Mouse (Mus musculus): ENCODE results near the gene Mmp20. TPM values are rescaled to one million over a fixed set of nuclear protein-coding genes. Genes with fewer than 3 reads are reported as not detected.

The Mmp20 gene
- total RNA-seq (2021), result not detected

DNA sequence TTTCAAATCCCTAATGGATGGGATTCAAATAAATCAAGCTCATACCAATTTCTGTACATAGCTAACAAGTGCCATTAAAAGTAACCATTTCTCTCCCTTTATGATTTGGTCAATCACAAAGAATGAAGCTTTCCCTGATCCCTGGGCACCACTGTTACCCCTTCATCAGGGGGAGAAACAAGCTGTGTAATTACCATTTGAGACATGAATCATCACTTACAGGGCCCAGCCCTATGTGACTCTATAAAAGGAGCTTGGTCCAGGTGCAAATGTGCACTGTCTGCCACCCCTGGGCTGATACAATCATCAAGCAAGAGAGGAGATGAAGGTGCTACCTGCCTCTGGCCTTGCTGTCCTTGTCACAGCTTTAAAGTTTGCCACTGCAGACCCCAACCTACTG is at the start of gene Mmp20:
Gene Mmp20, plus strand, starts transcription at position 301 of the 400 bp plus-strand sequence.
- intact Hi-C loops (cut with DNase I), result no loop called here
- no peak for DNase-seq

DNA sequence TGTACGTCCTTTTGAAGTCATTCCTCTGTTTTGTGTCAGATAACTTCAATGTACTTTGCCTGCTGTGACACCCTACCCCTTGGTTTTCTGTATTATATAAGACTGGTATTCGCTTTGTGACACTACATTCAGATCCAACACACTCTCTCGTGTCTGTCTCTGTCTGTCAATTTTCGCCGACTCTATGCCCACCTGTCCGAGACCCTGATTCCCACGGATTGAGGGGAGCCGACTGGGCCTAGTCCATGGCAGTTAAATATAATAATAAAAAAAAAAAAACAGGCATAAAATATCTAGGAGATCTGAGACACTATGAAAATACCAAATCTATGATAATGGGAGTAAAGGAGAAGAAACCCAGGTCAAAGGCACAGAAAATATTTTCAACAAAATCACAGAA is 38.0 kb upstream of the Mmp20 start:
- intact Hi-C loops (cut with DNase I), result loop anchor here (5.0 kb wide), 1 partner anchor 373 kb away; no protein-coding TSS in a partner anchor
- DNase-seq, result no peak

DNA sequence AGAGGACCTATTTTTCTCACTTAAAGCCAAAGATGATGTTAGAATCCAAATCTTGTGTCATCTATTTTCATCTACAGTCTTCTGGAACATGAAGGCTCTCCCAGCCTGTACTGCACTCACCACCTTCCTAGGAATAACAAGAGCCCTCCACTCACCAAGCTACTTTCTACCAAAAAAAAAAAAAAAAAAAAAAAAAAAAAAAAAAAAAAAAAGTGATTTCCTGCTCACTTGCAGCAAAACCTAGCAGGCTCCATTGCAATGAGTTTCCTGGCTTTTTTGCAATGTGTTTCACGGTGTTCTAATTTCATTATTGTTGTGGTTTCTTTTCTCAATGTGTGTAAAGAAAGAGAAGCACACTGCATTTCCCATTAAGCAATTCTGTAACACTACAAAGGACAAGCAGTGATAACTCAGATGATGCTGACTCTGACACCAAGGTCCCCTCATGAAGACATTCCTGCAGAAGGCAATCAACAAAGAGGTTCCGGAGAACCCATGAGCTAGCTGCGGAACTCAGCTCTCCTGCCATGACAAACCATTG is 34.7 kb upstream of the Mmp20 start:
- intact Hi-C loops (cut with DNase I), result loop anchor here (5.0 kb wide), 1 partner anchor 376 kb away; no protein-coding TSS in a partner anchor
- no peak for DNase-seq

DNA sequence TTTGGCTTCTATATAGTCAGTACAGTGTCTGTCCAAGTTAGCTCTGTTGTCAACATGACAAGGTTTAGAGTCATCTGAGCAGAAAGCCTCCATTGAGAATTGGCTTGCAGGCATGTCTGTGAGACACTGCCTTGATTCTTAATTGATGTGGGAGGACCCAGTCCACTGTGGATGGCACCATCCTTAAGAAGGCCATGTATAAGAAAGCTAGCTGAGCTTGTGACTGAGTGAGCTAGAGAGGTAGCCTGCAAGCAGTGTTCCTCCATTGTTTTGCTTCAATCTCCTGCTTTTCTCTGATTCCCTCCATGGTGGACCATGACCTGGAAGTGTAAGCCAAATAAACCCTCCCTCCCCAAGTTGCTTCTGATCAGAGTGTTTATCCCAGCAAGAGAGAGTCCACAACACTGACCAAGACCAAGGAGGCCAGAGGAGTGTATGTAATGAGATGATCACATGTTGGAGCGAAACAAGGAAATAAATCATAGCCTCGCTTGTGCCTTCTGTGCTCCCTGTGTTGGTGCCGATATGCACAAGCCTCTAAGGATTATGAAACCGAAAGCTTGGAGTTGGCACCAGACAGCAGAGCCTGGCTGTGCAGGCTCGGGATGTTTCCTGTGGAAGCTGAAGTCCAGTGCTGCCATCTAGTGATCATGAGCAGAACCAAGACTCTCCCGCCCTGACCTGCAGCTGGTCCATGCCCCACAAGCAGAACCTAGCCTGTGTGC is 33.1 kb upstream of the Mmp20 start:
- intact Hi-C loops (cut with DNase I), result loop anchor here (5.0 kb wide), 1 partner anchor 378 kb away; no protein-coding TSS in a partner anchor
- peak; percentile 78 for DNase-seq

DNA sequence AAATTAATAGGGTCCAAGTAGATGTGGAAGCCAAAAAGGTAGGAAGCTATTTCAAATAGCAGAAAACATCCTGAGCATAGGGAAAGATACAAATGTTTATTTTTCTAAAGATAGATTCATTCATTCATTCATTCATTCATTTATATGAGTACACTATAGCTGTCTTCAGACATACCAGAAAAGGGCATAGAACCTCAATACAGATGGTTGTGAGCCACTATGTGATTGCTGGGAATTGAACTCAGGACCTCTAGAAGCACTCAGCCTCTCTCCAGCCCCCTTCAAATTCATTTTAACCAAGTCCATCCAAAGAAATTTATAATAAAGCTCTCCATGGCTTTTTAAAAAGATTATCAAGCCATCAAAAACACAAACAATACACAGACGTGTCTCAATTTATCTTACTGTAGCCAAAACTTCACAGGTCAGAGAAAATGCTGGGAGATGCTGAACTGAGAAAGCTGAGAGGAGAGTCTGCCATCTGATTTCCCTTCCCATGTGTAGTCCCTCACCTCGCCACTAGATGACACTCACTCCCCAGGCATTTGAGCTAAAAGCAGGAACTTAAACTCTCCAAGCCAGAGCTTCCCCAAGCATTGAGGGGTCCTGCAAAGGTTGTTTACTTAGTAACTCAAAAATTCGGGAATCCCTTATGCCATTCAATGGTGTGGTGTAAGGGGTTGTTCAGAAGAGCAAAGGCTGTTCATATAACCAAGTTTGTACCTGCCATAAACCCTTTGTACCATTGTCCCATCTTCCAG is 24.9 kb upstream of the Mmp20 start:
- intact Hi-C loops (cut with DNase I), result loop anchor here (10.0 kb wide), 3 partner anchors 292 to 1072 kb away; no protein-coding TSS in a partner anchor
- peak; percentile 66 for DNase-seq

DNA sequence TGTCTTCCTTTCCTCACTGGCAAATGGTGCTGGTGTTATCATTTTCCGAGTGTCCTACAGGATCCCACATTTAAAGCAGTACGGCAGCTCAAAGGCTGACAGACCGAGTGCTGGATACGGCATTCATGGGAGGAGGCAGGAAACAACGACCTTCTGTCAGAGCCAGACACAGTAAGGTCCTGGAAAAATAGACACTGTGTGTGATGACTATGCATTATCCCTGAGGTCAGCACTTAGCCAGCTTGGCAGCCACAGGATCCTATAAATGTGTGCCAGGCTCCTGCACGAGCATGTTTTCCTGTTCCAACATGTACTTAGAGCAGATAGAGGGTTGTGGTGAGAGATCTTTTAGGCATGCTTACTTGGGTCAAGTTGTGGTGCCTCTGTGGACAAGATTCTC is 24.0 kb upstream of the Mmp20 start:
- intact Hi-C loops (cut with DNase I), result loop anchor here (10.0 kb wide), 3 partner anchors 291 to 1071 kb away; no protein-coding TSS in a partner anchor
- DNase-seq, result no peak

DNA sequence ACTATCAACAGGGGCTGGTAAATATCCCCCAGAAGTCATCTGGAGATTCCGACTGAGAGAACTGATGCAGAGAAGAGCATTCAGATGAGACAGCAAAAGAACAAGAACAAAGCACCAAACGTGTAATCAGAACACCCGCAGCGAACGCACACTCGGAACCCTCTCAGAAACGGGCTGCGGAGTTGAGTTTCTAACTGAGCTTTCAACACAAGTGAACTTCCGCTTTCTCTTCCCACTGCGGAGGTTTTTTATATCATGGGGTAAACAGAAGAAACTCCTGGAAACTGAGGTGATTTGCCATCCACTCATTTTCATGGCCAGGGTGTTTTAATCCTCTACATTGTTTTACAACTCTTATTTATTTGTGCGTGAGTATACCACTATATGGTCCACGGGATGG is 22.4 kb upstream of the Mmp20 start:
- DNase-seq, result no peak
- intact Hi-C loops (cut with DNase I), result loop anchor here (10.0 kb wide), 3 partner anchors 289 to 1069 kb away; no protein-coding TSS in a partner anchor

DNA sequence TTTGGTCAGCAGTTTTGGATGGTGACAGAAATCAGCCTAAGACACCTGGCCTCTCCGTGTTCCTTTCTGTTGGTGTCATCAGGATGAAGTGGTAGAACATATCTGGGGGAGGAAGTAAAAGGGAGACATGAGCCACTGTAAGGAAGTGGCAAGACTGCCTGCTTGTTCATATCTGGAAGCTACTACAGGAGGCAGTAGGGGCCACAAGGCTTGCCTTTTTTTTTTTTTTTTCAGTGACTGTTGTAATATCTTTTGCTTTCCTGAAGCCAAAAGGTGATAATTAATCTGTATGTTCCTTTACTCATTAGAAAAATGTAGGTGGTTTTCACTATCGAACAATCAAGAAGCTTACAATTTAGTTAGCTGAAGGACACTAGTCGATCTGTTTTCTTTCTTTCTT is 5.4 kb upstream of the Mmp20 start:
- DNase-seq, result no peak
- intact Hi-C loops (cut with DNase I), result no loop called here

DNA sequence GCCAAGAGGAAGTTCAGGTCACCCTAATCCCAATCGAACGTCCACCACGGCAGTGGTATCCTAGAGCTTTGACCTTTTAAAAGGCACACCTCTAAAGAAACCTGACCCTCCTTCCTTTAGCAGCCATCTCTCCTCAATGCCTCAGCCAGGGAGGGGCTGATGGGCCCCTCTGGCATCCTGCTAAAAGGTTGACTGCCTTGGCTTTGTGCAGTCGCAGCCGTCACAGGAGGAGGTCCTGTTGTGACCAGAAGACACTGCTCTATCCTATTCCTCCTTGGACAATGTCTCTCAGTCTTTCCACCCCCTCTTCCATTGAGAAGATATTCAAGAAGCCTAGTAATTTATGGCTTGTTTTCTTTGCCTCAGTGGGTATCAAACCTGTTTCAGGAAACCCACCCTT is 5.9 kb downstream of the Mmp20 start:
- intact Hi-C loops (cut with DNase I), result no loop called here
- no peak for DNase-seq

DNA sequence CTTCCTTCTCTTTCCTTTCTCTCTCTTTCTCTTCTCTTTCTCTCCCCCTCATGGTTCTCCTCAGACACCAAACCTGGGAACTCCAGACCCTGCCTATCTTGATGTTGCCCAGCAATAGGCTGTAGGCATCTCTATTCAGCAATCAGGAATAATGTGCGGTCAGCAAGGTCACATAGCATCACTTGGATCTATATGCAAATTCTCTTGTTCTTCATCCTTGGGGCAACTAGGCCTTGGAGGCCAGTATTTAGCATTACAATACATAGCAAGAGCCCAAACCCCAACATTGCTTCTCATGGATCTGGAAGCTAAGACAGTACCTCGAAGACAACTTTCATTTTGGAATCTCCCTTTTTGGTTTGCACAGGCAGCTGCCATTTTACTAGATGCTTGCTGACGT is 19.9 kb downstream of the Mmp20 start:
- intact Hi-C loops (cut with DNase I), result no loop called here
- DNase-seq, result no peak

DNA sequence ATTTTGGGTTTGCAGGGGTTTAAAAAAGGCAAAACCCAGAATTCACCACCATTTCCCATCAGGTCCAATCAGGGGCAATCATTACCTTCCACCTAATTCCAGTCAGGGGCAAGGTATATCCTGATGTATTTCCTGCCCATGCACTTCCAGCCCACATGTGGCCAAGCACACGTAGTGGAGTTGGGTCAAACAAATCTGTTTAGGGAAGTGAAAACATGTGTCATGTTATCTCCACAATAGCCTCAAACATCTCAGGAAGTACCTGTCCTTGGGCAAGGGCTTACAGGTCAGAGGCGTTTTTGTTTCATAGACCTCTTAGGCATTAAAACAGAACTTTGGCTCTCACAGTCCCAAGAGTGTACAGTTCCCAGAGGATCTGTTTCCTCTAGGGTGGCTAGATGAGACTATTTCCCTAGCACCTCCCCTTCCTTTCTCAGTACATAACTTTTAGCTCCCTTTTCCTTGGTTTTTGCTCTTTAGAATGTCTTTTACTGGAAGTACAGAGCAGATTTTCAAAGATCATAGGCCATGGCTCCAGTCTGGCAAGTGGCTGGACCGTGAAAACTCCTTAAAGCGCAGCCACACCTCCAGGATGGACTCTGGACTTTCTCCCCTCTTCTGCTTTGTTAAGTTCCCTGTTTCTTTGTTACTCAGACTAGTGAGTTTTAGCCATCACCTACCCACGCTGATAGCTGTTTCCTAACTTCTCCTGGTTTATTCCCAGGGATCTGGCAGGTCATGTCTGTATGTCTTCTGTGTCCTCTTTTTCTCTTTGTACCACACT is 22.6 kb downstream of the Mmp20 start:
- intact Hi-C loops (cut with DNase I), result no loop called here
- DNase-seq, result no peak

DNA sequence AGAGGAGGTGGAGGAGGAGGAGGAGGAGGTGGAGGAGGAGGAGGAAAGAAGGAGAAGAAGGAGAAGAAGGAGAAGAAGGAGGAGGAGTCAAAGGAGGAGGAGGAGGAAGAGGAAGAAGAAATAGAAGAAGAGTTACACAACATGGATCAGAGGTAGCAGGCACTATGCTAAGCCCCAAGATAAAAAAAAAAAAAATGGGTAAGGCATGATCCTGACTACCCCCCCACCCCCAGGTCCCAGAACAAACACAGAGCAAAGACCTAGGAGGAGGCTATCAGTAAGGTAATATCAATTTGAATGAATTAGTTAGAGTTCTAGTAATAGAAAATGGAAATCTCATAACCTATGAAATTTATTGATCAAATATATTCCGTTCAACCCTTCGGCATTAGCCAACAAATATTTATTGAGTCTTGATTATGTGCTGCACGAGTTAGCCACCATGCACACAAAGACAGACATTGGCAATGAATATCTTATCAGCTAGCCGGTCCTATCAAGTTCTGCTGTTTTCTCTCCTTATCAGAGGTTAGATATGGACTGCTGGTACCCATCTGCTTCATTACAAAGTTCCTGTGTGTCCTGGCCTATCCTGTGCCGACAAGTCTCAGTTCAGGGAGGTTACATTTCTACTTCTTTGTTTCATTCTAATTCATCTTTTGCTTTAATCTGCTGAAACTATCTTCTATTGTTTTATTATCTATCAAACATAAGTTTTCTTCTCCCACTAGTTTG is 24.5 kb downstream of the Mmp20 start:
- DNase-seq, result no peak
- intact Hi-C loops (cut with DNase I), result no loop called here

DNA sequence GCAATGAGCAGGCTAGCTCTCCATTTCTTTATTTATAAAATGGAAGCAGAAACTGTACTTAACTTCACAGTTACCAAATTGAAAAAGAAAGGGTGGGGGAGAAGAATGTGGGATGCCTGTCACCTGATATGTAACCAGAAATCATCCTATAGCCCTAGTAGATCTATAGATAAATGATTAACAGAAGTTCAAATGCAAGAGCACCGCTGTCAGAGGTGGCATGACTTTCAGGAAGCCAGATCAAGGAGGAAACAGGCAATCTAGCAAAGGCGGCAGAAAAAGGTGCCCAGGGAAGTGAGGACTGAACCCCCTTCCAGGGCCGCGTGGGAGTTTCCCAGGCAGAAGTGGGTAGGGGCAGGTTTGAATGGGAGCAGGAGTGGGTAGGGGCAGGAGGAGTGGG is 29.9 kb downstream of the Mmp20 start:
- DNase-seq, result no peak
- intact Hi-C loops (cut with DNase I), result no loop called here

DNA sequence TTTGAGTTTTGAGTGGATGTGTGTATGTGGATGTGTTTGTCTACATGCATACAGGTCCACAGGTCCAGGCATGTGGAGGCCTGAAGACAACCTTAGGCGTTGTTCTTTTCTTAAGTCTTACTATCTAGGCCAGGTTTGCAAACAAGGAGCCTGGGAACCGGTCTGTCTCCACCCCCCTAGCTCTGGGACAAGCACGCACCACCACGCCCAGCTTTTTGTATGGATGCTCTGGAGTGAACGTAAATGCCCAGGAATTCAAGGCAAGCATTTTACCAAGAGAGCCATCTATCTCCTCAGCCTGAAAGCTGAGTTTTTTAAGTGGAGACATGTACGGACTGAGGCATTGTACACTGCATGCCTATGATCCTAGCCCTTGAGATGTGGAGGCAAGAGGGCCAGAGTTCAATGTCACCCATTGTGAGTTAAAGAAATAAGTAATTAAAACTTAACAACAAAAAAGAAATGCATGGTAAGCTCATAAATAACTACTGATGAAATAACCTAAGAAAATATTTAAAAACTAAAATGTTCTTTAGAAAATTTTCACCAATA is 31.5 kb downstream of the Mmp20 start:
- intact Hi-C loops (cut with DNase I), result no loop called here
- DNase-seq, result no peak

DNA sequence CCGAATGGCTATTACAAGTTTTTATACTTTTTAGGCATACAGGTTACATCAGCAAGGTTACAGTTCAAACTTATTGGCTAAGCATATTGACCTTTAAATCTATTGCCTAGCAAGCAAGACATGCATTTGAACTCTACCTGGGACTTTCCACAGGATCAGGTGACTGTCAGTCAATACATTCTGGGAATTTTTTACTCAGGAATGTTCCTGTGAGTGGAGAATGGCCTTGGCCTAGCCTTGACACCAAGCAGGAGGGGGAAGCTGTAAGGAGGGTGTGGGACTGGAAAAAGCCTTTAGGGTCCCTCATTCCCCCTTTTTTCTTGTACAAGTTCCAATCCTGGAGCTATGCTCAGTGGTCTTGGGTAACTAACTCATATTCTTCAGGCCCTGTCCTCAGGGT is 33.3 kb downstream of the Mmp20 start:
- intact Hi-C loops (cut with DNase I), result no loop called here
- DNase-seq, result no peak

DNA sequence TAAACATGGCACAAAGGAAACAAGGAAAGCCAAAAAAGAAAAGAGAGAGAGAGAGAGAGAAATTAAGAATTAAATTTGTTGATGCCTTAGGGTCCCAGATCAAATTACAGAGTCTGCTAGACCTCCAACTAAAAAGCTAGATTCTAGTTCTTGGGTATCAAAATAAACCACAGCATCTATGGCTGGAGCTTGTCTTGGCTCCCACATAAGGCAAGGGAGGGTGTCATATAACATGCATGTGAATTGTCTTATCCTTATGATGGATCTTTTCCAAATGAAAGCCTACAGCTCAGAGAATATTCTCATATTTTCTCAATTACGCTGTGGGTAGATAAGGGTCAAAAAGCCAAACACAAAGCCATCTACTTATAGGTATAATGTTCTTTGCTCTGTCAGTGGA is 41.6 kb downstream of the Mmp20 start:
- no peak for DNase-seq
- intact Hi-C loops (cut with DNase I), result no loop called here

DNA sequence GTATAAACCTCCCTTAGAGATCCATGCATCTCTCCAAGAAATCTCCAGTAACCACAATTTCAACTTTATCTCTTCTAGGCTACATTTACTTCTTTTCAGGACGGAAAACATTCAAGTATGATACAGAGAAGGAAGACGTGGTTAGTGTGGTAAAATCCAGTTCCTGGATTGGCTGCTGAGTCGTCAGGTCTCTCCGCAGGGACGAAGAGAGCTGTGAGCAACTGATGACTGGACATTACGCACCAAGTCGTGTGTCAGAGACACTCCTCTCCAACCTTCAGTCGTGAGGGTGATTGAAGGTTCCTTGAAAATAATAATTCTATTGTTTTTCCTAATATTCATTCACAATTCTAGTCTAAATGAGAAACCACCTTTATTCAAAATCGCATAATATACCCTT is 45.0 kb downstream of the Mmp20 start:
- no peak for DNase-seq
- intact Hi-C loops (cut with DNase I), result no loop called here

DNA sequence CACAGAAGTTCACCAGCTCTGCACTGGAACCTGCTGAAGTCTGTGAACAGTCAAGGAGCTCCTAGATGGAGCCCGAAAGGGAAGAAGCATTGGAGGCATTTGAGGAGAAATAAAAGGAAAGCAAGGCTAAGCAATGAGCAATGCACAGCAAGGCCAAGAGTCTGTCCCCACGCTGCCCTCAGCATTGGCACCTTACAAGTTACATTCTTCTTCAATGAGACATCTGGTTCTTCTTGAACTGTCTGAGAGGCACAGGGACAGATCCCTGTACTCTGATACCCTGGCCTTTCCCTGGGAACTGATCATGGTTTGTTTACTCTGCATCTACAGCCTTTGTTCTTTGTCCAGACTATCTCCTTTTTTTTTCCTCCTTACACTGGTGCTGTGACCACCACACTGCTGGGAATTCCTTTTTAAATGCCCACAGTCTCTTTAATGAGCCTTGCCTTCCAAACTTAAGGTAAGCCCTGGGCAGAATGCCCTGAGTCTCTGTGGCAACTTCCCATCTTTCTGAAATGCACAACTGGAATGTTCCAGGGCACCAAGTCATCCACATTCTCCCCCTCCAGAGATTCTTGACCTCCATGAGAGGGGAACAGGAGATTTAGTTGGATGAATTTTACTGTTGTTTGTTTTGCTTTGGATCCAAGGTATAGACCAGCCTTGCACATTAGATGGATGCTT is 50.3 kb downstream of the Mmp20 start:
- intact Hi-C loops (cut with DNase I), result no loop called here
- DNase-seq, result no peak

DNA sequence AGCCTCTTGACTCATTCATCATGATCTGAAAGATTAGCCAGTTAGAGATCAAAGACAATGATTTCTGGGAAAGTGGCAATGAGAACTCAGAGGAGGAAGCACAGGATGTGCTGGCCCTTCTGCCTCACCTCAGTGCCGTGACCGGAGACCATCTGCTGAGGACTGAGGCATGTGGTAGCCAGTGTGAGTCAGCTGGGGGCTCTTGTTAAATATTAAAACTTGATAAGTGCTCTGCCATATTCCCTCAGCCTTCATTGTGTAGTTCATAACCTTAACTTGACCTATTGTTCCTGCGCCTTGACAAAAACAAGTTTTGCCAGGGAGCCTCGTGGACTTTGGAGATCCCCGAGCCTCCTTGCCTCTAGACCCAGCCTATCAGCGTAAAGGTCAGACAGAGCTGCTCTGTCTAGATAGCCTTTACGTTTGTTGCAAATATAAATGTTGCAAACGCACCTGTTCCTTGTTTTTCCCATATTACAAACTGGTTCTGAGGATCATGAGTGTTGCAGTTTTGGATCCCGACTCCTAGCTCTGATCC is 54.1 kb downstream of the Mmp20 start:
- intact Hi-C loops (cut with DNase I), result no loop called here
- DNase-seq, result no peak

Measured in left cerebral cortex, postnatal 4 days (tissue).